Mouse (Mus musculus): ENCODE results near the gene Catspere2. TPM values are rescaled to one million over a fixed set of nuclear protein-coding genes. Genes with fewer than 3 reads are reported as not detected.

The Catspere2 gene
- polyA plus RNA-seq, 1 experiment from 2014 or later: 0.42 TPM

Other genes with a start within 250 kb of the Catspere2 start
- gene Adss, start 186.9 kb upstream of the Catspere2 start, polyA plus RNA-seq (2015; fragmentation: Nextera tagmentation; extraction: Ambion mirVana): 55.9 and 56.5 TPM in 2 replicates
- gene Desi2, start 204.0 kb downstream of the Catspere2 start, polyA plus RNA-seq (2015; fragmentation: Nextera tagmentation; extraction: Ambion mirVana): 20.7 and 22.8 TPM in 2 replicates

Measured in lung, embryonic 15.5 days (tissue).